Mouse (Mus musculus) layer of hippocampus, adult 2 months (tissue): ENCODE results near the gene Arhgef19. TPM values are rescaled to one million over a fixed set of nuclear protein-coding genes. Genes with fewer than 3 reads are reported as not detected.

ENCODE experiments used
- DNase-seq, 2 experiments: peaks; one replicate each; pipeline ENCODE4 v3.0.0; 2022; ENCODE audit warnings: low spot score in 2 of 2
- H3K27ac ChIP-seq: fragments of 200-600 bp; 2 replicates; pipeline ENCODE4 v1.8.1; 2022
- H3K4me3 ChIP-seq: fragments of 200-600 bp; 2 replicates; pipeline ENCODE4 v1.8.1; 2022; ENCODE audit warnings: mild to moderate bottlenecking
- CTCF ChIP-seq: fragments of 200-600 bp; conservative IDR thresholded peaks from 2 replicates; pipeline ENCODE4 v1.8.1; 2022; ENCODE audit warnings: antibody characterized with exemption, mild to moderate bottlenecking, moderate library complexity
- total RNA-seq, 2 experiments: library from RNA; stranded (reverse); gene quantifications; 2 replicates each; pipeline ENCODE4 v1.2.3; 2021

Arhgef19 gene
- total RNA-seq, 2 experiments from 2014 or later, result 15.5 to 16.2 TPM

DNA sequence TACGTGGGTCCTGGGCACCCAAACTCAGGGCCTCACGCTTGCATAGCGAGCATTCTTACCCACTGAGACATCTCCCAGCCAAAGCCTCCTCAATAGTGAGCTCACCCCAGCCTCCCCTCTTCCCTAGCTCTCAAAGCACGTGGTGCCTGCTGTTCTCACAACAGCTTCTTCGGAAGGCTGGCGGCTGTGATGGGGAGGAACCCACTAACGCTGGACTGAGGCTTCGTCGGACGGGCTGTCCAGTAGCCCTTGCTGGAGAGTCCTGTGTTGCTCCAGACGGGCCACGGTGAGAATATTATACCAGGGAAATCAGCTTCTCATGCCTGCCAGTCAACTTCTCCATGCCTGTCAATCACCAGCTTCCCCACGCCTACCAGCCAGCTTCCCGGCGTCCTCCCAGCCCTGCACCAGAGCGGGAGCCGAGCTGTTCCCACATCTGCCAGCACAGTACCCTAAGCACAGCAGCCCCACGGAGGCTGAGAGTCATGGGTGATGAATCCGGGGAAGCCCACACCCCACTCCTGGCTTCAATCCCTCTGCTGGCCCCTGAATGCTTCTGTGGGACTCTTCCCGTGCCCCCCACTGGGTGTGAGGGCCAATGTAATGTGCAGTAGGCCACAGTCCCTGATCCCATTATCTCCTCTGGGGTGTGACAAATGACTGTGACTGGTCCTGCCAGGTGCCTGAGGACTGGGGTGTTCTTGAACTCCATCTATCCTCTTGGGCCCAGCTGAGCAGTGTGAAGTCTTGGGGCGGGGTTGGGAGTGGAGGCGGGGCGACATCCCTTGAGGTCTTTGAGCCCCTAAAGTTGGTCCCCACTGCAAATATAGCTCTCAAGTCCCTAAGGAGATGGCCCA, 35.4 kb downstream of the Arhgef19 start:
- TF ChIP-seq CTCF, result no peak
- H3K4me3 ChIP-seq, result no peak overlapping the region
- DNase-seq, result peak in 1 of 2 experiments; percentile 5
- no peak overlapping the region for H3K27ac ChIP-seq

DNA sequence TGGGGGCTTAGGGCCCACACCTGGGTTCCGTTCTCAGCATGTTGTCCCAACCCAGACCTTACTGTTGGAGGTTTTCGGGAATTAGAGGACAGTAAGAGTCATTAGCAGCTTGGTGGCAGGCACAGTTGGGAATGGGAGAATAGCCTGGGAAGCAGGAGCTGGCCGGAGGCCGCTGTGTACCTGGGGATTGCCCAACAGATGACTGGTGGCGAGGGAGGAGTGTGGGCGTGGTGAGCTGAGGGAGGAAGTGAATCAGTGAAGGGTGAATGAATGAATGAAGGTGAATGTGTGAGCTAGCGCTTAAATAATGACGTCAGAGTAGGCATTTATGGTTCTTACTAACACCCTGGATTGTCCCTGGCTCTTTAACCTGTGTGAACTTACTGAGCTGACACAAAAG, 37.9 kb downstream of the Arhgef19 start:
- DNase-seq, result no peak
- Histone ChIP-seq H3K4me3 (no peak overlapping the region), H3K27ac (no peak overlapping the region)
- no peak for TF ChIP-seq CTCF

DNA sequence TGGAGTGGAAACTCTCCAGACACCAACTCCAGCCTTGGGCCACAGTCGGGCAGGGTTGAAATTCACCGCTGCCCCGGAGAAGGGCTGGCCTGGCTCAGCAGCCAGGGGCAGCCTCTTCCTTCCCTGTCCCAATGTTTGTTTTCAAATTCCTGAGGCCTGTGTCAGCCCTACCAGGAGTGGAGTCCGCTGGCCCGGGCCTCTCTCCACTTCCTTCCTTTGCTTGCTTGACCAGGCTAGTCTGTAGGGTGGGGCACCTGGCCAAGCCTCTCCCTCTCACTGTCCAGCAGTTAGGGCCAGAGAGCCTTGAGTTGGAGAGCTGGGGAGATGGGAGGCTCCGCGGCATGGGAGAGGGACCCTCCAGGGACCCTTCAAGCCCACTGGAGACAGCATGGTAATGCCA, 38.9 kb downstream of the Arhgef19 start:
- no peak for DNase-seq
- peak; percentile 31 for TF ChIP-seq CTCF
- H3K4me3 ChIP-seq, result no peak overlapping the region
- H3K27ac ChIP-seq, result peak overlapping the region; percentile 57; the same call in 1 of the 2 replicates

DNA sequence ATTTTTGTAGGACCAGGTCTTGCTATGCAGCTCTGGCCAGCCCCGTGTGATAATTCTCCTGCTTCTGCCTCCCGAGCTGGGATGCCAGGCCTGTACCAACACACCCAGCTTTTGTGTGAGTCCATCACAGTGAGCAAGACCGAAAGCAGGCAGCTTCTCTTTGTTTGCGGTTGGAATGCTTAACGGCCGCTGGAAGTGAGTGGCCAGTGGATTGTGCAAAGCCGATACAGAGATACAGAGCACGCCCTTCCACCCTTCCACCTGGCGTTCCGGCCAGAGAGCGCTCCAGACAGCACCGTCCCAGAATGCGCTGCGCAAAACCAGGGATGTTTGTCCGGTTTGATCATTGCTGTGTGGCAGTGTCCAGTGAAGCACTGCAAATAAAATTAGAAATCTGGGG, 40.0 kb downstream of the Arhgef19 start:
- Histone ChIP-seq H3K27ac (no peak overlapping the region), H3K4me3 (no peak overlapping the region)
- DNase-seq, result no peak
- TF ChIP-seq CTCF, result no peak

DNA sequence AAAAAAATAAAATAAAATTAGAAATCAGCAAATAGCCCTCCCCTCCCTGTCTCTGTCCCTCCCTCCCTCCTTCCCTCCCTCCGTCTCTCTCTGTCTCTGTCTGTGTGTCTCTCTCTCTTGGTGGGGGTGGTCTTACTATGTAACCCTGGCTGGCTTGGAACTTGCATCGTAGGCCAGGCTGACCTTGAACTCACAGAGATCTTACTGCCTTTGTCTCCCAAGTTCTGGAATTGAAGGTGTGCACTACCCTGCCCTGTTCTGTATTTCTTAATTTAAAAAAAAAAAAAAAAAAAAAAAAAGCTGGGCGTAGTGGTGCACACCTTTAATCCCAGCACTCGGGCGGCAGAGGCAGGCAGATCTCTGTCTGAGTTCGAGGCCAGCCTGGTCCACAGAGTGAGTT, 40.5 kb downstream of the Arhgef19 start:
- Histone ChIP-seq H3K4me3 (no peak overlapping the region), H3K27ac (no peak overlapping the region)
- TF ChIP-seq CTCF, result no peak
- no peak for DNase-seq

DNA sequence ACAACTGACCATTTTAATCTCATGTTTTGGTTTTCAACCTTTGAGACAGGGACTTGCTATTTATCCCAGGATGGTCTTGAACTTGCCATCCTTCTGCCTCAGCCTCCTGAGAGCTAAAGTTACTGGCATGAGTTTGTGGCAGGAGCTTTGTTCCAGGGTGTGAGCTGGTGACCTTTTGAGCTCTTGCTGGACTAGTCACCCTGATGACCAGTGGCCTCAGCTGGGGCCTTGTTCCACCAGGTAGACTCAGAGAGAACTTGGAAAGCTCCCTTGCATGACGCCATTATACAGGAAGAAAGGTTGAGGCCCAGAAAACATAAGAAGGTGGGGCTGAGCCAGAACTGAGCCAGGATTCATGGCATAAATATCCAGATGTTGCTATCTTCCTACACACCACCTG, 41.2 kb downstream of the Arhgef19 start:
- no peak for DNase-seq
- TF ChIP-seq CTCF, result no peak
- no peak overlapping the region for H3K4me3 ChIP-seq
- H3K27ac ChIP-seq, result no peak overlapping the region

DNA sequence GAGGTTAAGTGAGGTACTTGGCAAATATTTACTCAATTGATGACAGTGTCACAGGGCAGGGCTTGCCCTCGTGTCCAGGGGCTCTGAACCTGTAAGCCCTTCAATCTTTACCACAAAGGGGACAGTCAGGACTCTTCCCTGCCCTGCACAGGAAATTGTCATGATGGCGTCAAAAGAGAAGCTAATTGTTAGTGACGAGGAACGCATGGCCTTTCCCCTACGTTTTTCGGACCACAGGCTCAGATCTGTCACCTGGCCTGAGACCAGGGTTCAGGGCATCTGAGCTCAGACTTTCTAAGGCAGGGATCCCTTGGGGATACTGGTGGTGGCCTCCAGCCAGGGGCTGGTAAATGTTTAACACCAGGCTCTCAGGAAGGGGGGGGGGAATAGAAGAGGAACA, 41.9 kb downstream of the Arhgef19 start:
- Histone ChIP-seq H3K4me3 (no peak overlapping the region), H3K27ac (no peak overlapping the region)
- no peak for TF ChIP-seq CTCF
- DNase-seq, result no peak

DNA sequence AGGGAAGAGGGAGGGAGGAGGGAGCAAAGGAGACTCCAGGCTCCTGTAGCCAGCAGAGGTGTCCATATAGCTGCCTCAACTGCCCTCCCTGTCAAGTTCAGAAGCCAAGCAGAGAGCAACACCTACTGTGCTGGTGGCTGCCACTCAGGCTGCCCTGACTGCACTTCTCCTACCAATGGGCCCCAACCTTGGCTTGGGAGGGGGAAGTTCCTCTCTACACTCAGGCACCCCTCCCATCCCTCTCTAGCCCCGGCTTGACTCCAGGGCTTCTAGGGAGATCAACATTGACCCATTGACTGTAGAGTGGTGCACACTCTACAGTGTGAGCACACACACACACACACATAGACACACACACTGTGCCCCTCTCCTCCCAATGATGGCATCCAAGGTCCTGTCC, 42.3 kb downstream of the Arhgef19 start:
- Histone ChIP-seq H3K27ac (no peak overlapping the region), H3K4me3 (no peak overlapping the region)
- DNase-seq, result no peak
- no peak for TF ChIP-seq CTCF

DNA sequence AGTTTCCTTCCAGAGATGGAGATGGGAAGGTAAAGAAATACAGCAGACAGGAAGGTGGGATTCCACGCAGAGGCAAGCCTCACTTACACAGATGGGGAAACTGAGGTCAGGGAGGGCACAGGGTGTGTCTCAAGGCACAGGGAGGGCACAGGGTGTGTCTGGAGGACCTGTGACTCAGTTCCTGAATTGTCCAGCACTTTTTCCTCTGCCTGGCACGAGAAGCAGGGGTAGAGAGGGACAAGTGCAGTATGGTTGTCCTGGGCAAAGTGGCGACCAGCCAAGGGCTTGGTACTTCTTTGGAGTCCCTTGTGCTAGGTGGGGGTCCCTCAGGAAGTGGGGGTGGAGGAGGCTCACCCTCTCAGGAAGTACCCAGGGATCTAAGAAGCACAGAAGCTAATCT, 42.8 kb downstream of the Arhgef19 start:
- no peak overlapping the region for H3K27ac ChIP-seq
- no peak for TF ChIP-seq CTCF

DNA sequence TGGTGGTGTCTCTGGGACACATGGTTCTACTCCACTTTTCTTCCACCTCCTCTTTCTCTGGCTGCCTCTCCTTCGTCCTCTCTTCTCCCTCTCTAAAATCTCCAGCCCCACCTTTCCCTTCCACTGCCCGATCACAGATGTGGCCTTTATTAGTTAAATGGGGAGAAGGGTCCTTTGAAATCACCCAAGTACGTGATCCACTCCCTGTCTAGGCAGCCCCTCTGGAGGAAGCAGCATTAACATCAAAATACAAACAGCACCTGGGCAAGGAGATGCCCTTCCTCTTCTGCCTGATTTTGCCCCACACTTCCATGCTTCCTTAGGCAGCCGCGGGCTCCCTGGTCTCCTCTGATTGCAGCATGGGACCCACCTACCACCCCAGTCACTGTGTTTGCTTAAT, 43.3 kb downstream of the Arhgef19 start:
- DNase-seq, result no peak
- no peak overlapping the region for H3K4me3 ChIP-seq
- TF ChIP-seq CTCF, result no peak
- H3K27ac ChIP-seq, result no peak overlapping the region

More for the DNA sequence above, 42.8 kb downstream of the Arhgef19 start:
- H3K4me3 ChIP-seq, result no peak overlapping the region
- DNase-seq, result no peak

DNA sequence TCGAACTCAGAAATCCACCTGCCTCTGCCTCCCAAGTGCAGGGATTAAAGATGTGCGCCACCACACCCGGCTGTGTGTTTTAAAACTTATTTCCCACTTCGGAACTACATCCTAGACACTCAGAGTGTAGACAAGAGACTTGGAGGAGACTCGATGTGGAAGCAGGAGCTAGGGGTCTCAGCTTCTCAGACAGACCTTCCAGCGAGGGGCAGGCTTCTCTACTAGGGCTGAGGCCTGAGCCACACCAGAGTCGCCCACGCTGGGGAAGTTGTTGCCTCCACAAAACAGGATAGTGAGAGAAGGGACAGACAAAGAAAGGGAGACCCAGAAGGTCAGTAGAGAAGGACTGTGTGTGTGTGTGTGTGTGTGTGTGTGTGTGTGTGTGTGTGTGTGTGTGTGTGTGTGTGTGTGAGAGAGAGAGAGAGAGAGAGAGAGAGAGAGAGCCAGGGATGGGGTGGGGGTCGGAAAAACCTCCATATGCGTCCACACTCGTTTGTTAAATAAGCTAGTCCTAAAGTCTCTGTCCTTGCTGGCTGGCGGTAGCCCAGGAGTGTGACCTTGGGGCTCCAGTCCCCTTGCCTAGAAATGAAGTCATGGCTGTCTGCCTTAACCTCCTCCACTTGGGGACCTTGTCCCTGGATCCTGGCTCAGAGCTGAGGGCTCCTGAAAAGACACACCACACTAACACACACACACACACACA, 44.0 kb downstream of the Arhgef19 start:
- Histone ChIP-seq H3K4me3 (no peak overlapping the region), H3K27ac (no peak overlapping the region)
- DNase-seq, result no peak
- TF ChIP-seq CTCF, result no peak

DNA sequence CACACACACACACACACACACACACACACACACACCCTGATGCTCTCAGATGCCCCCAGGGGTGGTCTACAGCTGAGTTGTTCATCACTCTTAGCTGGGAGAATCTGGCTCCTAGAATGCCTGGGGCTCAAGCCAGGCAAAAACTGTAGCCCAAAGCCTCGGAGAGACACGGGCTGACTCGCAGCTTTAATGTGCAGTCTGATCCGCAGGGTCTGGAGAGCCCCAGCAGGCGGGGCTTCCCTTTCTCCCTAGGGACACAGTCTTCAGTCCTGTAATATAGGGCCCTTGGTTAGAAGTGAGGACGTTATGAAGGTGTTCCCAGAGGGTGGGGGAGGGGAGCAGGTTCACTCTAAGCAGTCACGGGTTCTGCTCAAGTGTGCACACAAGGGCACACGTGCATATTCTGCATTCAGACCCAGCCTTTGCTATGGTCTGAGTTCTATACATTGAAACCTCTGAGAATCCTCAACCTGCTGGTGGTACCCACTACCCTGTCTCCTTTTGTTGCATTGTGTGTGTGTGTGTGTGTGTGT, 44.6 kb downstream of the Arhgef19 start:
- DNase-seq, result no peak
- Histone ChIP-seq H3K4me3 (no peak overlapping the region), H3K27ac (no peak overlapping the region)
- TF ChIP-seq CTCF, result no peak

DNA sequence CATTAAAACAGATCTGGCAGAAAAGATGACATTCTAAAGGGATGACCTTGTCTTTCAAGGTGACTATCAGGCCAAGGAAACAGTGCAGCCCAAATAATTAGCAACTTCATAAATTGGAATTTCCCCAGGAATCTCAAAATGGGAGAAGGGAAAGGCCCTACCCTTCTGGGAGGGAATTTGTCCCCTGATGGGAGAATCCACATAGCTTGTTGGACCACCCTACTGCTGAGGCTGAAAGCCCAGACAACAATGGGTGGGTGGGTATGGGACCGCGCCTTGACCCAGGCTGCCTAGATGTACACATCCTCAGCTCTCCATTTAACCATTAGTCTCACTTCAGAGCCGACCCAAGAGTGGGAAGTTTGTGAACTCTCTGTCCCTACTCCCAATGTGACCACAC, 45.2 kb downstream of the Arhgef19 start:
- DNase-seq, result no peak
- Histone ChIP-seq H3K27ac (no peak overlapping the region), H3K4me3 (no peak overlapping the region)
- no peak for TF ChIP-seq CTCF

DNA sequence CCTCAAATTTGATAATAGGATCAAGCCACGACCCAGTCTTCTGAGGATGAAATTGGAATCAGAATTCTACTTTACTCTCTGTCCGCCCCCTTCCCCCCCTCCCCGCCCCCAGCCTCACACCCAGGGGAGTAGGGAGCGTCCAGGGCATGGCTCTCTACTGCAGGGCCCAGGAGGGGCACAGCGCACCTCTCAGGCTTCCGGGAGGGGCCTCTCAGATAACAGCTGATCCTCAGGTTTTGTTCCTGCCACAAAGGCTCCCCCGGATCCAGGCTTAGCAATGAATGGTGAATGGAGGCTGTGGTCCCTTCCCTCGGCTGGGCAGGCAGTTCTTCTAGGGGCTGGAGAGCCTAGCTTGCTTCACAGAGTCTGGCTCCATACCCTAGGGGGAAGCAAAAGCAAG, 45.8 kb downstream of the Arhgef19 start:
- no peak for DNase-seq
- Histone ChIP-seq H3K27ac (no peak overlapping the region), H3K4me3 (no peak overlapping the region)
- no peak for TF ChIP-seq CTCF
